Mouse (Mus musculus) erythroblast, embryonic 14.5 days (primary cell): ENCODE measurements around the gene Pde8a.

Experiments
- GATA1 ChIP-seq: IDR thresholded peaks from 2 replicates; pipeline ENCODE4 v1.6.1; 2012; ENCODE audit warnings: low read length, inconsistent platforms, mixed read lengths
- TAL1 ChIP-seq: IDR thresholded peaks from 3 replicates; pipeline ENCODE4 v1.6.1; 2012; ENCODE audit warnings: low read length, inconsistent platforms, mixed read lengths

DNA sequence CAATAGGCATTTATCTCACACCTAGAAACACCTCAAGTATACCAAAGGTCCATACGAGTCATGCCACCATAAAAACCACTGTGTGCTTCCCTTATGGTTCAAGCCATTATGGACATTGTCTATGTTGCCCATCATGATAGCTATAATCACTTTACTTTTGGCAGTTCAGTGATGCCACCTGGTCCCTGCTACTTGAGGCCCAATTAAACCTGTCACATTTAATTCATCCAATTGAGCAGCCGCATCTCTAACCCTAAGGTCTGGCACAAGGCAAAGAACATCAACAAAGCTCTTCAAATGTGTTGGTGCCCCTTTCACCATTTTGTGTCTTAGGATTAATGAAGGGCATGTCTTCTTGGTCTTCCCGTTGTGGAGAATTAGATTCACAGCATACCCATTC, 42.1 kb downstream of the Pde8a start:
- TF ChIP-seq TAL1: no peak
- no peak for TF ChIP-seq GATA1
